Mouse (Mus musculus): ENCODE data around the gene Sae1. TPM values are rescaled to one million over a fixed set of nuclear protein-coding genes. Genes with fewer than 3 reads are reported as not detected.

Sae1 gene
- polyA plus RNA-seq, 2 experiments = 55.6 to 89.3 TPM

GRCm38 (mm10) chr7:16364901-16365500 is 22.6 kb downstream of the Sae1 start:
- Histone ChIP-seq H3K4me1 (replicated peaks; ENCODE audit: control insufficient read depth in 2 of 2, insufficient read depth in 2 of 2, low read length in 1 of 2) (peaks cover 0 to 5% of the 10 kb centered on the region in 2 experiments; a peak in 2 of 4 replicates), H3K9me3 (ENCODE audit: control insufficient read depth, low read length) (no peaks in the 10 kb centered on the region), H3K36me3 (replicated peaks; ENCODE audit: control insufficient read depth, insufficient read depth, low read depth) (peaks cover 64% of the 10 kb centered on the region), H3K4me2 (ENCODE audit: low read depth) (no peak overlapping the region), H3K27me3 (ENCODE audit: control insufficient read depth, insufficient read depth, low read length) (no peaks in the 10 kb centered on the region), H3K9ac (replicated peaks) (no peak overlapping the region), H3K4me3 (ENCODE audit: insufficient read depth in 1 of 2, low read depth in 2 of 2, low read length in 2 of 2) (no peak overlapping the region), H3K27ac (no peak overlapping the region)
- WGBS (ENCODE audit: insufficient replicate concordance) = 83% methylated on average over 4 of the region's 4 CpGs
- ATAC-seq (ENCODE audit: insufficient read depth) (no peak), DNase-seq (ENCODE audit: low read depth in 3 of 3, low spot score in 3 of 3) (no peak)
- TF ChIP-seq CTCF (IDR thresholded peaks at IDR 0.05; ENCODE audit: low read depth) (no peak), EP300 (IDR thresholded peaks at IDR 0.05; ENCODE audit: low read depth) (no peak)

DNA sequence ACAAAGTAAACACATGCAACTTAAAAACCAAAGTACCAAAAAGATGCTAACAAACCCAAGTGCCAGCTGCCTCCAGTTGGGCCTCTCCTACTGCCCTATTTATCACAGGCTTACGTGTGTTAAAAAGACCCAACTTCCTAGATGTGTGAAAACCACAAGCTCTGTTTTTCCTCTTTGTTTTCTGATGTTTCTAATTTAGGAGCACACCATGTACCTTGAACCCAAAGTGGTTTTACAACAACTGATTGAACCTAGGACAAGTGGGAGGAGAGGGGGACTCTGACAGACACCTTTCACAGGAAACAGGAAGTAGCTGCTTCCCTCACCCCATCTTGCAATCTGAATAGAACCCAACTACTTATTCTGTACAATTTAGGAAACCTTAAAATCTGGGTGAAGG is 23.3 kb downstream of the Sae1 start:
- no peak overlapping the region for H3K27ac ChIP-seq
- no peak overlapping the region for H3K4me2 ChIP-seq (ENCODE audit: low read depth)
- no peaks in the 10 kb centered on the region for H3K27me3 ChIP-seq (ENCODE audit: control insufficient read depth, insufficient read depth, low read length)
- WGBS (ENCODE audit: insufficient replicate concordance) = 76% methylated on average over 1 of the region's 1 CpGs
- DNase-seq (ENCODE audit: low read depth in 3 of 3, low spot score in 3 of 3) (no peak), ATAC-seq (ENCODE audit: insufficient read depth) (no peak)
- peaks cover 57% of the 10 kb centered on the region for H3K36me3 ChIP-seq (replicated peaks; ENCODE audit: control insufficient read depth, insufficient read depth, low read depth)
- TF ChIP-seq CTCF (IDR thresholded peaks at IDR 0.05; ENCODE audit: low read depth) = no peak
- TF ChIP-seq EP300 (IDR thresholded peaks at IDR 0.05; ENCODE audit: low read depth) = no peak
- H3K4me1 ChIP-seq (replicated peaks; ENCODE audit: control insufficient read depth in 2 of 2, insufficient read depth in 2 of 2, low read length in 1 of 2) = peaks cover 0 to 5% of the 10 kb centered on the region in 2 experiments; a peak in 2 of 4 replicates
- H3K9ac ChIP-seq (replicated peaks) = no peak overlapping the region
- H3K4me3 ChIP-seq (ENCODE audit: insufficient read depth in 1 of 2, low read depth in 2 of 2, low read length in 2 of 2) = no peak overlapping the region
- H3K9me3 ChIP-seq (ENCODE audit: control insufficient read depth, low read length) = no peaks in the 10 kb centered on the region

- DNase-seq (ENCODE audit: low read depth in 3 of 3, low spot score in 3 of 3) (no peak), ATAC-seq (ENCODE audit: insufficient read depth) (no peak)
- WGBS (ENCODE audit: insufficient replicate concordance) = 83% methylated on average over 3 of the region's 3 CpGs
- Histone ChIP-seq H3K4me1 (replicated peaks; ENCODE audit: control insufficient read depth in 2 of 2, insufficient read depth in 2 of 2, low read length in 1 of 2) (no peaks in the 10 kb centered on the region), H3K4me2 (ENCODE audit: low read depth) (no peak overlapping the region), H3K9me3 (ENCODE audit: control insufficient read depth, low read length) (no peaks in the 10 kb centered on the region), H3K27ac (no peak overlapping the region), H3K36me3 (replicated peaks; ENCODE audit: control insufficient read depth, insufficient read depth, low read depth) (peaks cover 47% of the 10 kb centered on the region), H3K4me3 (ENCODE audit: insufficient read depth in 1 of 2, low read depth in 2 of 2, low read length in 2 of 2) (no peak overlapping the region), H3K27me3 (ENCODE audit: control insufficient read depth, insufficient read depth, low read length) (no peaks in the 10 kb centered on the region), H3K9ac (replicated peaks) (no peak overlapping the region)
- TF ChIP-seq EP300 (IDR thresholded peaks at IDR 0.05; ENCODE audit: low read depth) = no peak
- no peak for TF ChIP-seq CTCF (IDR thresholded peaks at IDR 0.05; ENCODE audit: low read depth)
Observed at GRCm38 (mm10) chr7:16357602-16358001, 30.0 kb downstream of the Sae1 start.

GRCm38 (mm10) chr7:16355854-16356594 is 31.6 kb downstream of the Sae1 start:
- DNase-seq (ENCODE audit: low read depth in 3 of 3, low spot score in 3 of 3) (no peak), ATAC-seq (ENCODE audit: insufficient read depth) (no peak)
- Histone ChIP-seq H3K36me3 (replicated peaks; ENCODE audit: control insufficient read depth, insufficient read depth, low read depth) (peaks cover 44% of the 10 kb centered on the region), H3K9me3 (ENCODE audit: control insufficient read depth, low read length) (no peaks in the 10 kb centered on the region), H3K4me2 (ENCODE audit: low read depth) (no peak overlapping the region), H3K4me1 (replicated peaks; ENCODE audit: control insufficient read depth in 2 of 2, insufficient read depth in 2 of 2, low read length in 1 of 2) (no peaks in the 10 kb centered on the region), H3K9ac (replicated peaks) (no peak overlapping the region), H3K27ac (no peak overlapping the region), H3K27me3 (ENCODE audit: control insufficient read depth, insufficient read depth, low read length) (no peaks in the 10 kb centered on the region), H3K4me3 (ENCODE audit: insufficient read depth in 1 of 2, low read depth in 2 of 2, low read length in 2 of 2) (no peak overlapping the region)
- no peak for TF ChIP-seq EP300 (IDR thresholded peaks at IDR 0.05; ENCODE audit: low read depth)
- TF ChIP-seq CTCF (IDR thresholded peaks at IDR 0.05; ENCODE audit: low read depth) = no peak
- 82% methylated on average over 3 of the region's 3 CpGs for WGBS (ENCODE audit: insufficient replicate concordance)

DNA sequence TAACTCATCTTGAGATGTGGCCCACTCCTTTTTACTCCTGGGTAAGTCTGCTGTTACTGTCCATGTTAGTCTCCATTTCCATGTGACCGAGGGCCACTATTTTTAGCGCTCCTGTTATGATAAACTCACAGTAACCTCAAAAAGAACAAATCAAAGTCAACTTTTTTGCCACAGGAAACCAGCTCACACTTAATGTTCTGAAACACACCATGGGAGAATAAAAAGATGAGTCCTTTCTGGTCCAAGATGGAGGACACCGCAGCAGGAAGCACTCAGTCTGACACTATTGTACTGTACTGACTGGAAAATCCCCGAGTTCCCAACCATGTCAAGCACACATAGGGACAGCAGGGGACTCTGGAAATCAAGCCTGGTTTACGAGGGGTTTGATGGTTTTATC is 37.6 kb downstream of the Sae1 start:
- Histone ChIP-seq H3K4me2 (ENCODE audit: low read depth) (no peak overlapping the region), H3K27ac (no peak overlapping the region), H3K9me3 (ENCODE audit: control insufficient read depth, low read length) (no peaks in the 10 kb centered on the region), H3K27me3 (ENCODE audit: control insufficient read depth, insufficient read depth, low read length) (no peaks in the 10 kb centered on the region), H3K9ac (replicated peaks) (no peak overlapping the region), H3K4me3 (ENCODE audit: insufficient read depth in 1 of 2, low read depth in 2 of 2, low read length in 2 of 2) (no peak overlapping the region), H3K36me3 (replicated peaks; ENCODE audit: control insufficient read depth, insufficient read depth, low read depth) (peaks cover 28% of the 10 kb centered on the region), H3K4me1 (replicated peaks; ENCODE audit: control insufficient read depth in 2 of 2, insufficient read depth in 2 of 2, low read length in 1 of 2) (no peaks in the 10 kb centered on the region)
- no peak for ATAC-seq (ENCODE audit: insufficient read depth)
- 68% methylated on average over 5 of the region's 5 CpGs for WGBS (ENCODE audit: insufficient replicate concordance)
- no peak for DNase-seq (ENCODE audit: low read depth in 3 of 3, low spot score in 3 of 3)
- TF ChIP-seq EP300 (IDR thresholded peaks at IDR 0.05; ENCODE audit: low read depth) (no peak), CTCF (IDR thresholded peaks at IDR 0.05; ENCODE audit: low read depth) (no peak)
